Mouse (Mus musculus) T-cell, adult 2 months (primary cell): ENCODE results near the gene Dynlrb2.

Experiments
- DNase-seq: peaks from one replicate; pipeline ENCODE4 v3.0.0; 2022; ENCODE audit warnings: low spot score

The Dynlrb2 gene

GRCm38 (mm10) chr8:116542842-116543241 lies 38.1 kb downstream of the Dynlrb2 start:
- no peak for DNase-seq

GRCm38 (mm10) chr8:116543366-116543765 lies 38.6 kb downstream of the Dynlrb2 start:
- no peak for DNase-seq

- no peak for DNase-seq
Observed at GRCm38 (mm10) chr8:116552255-116552654, 47.5 kb downstream of the Dynlrb2 start.

- no peak for DNase-seq
Observed at GRCm38 (mm10) chr8:116552778-116553177, 48.0 kb downstream of the Dynlrb2 start.
